Mouse (Mus musculus): ENCODE results near the gene Hspg2.

DNA sequence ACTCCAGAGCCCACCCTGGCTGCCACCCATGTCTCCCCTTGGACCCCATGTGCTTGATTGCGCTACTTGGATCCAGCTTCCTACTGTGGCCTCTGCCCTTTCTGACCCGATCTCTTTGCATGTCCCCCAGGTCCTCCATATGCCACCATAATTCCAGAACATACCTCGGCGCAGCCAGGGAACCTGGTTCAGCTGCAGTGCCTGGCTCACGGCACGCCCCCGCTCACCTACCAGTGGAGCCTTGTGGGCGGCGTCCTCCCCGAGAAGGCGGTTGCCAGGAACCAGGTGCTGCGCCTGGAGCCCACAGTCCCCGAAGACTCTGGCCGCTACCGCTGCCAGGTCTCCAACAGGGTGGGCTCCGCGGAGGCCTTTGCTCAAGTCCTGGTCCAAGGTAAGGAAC lies 84.9 kb downstream of the Hspg2 start:
- TF ChIP-seq POLR2A (IDR thresholded peaks at IDR 0.05; ENCODE audit: borderline replicate concordance, extremely low read depth, low read depth, low read length) = no peak
- no peak for TF ChIP-seq CTCF (IDR thresholded peaks at IDR 0.05; ENCODE audit: insufficient read depth, low read length)
